Mouse (Mus musculus): Measurements from ENCODE around the gene Olfr209. TPM values are rescaled to one million over a fixed set of nuclear protein-coding genes. Genes with fewer than 3 reads are reported as not detected.
"Not testable (repeated sequence)": the region's sequence is repeated elsewhere in the genome, so short reads cannot be mapped to it uniquely, and the experiment has no call there.

Olfr209 gene
- not detected in 2 replicates for polyA plus RNA-seq (2015; fragmentation: Nextera tagmentation; extraction: Ambion mirVana)

DNA sequence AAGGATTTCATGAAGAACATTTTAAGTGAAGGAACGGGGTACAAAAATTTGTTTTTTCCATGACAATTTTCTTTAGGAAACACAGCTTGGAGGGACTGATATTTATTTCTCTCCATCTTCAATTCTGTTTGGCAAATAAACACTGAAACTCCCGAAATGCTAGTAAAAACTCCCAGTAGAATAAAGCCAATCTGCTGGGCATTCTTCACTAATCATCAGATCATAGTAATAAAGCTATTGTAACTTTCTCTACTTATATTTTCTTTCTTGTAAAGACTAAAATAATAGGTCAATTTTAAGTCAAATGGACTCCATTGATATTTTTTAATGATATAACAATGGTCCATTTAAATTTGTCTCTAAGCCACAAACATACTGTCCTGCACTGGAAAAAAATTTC is at the start of gene Olfr209:
Gene Olfr209, minus strand, starts transcription at position 101 of the 400 bp plus-strand sequence.
- Histone ChIP-seq H3K4me1 (no peaks in the 10 kb centered on the region), H3K9ac (no peak within 1 kb of the TSS), H3K4me3 (no peak within 1 kb of the TSS), H3K9me3 (no peaks in the 10 kb centered on the region), H3K27me3 (no peaks in the 10 kb centered on the region), H3K36me3 (no peaks in the 10 kb centered on the region), H3K4me2 (no peak within 1 kb of the TSS), H3K27ac (no peak within 1 kb of the TSS)
- no peak for ATAC-seq (ENCODE audit: borderline replicate concordance, extremely low read depth, low FRiP score, low TSS enrichment)
- whole genome bisulfite sequencing = 67% methylated on average over 2 of the region's 2 CpGs

DNA sequence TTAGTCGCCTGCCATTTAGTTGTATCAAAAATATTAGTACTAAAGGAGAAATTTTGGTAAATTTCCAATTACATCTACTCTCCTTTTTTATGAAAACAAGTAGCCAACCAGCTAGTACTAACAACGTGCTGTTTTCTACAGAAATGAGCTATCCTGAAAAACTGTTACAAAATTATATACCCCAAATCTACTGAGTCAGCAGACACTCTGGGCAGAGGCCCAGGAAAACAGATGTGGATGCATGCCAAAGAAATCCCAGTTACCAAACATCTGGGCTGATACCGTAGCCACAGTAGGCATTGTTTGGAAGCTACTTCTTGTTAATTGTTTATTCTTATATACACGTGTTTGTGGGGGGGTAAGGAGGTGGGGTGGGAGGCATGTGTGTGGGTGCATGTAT is 49.7 kb upstream of the Olfr209 start:
- Histone ChIP-seq H3K27me3 (no peaks in the 10 kb centered on the region), H3K36me3 (no peaks in the 10 kb centered on the region), H3K4me3 (no peak overlapping the region), H3K4me1 (no peaks in the 10 kb centered on the region), H3K27ac (no peak overlapping the region), H3K9ac (no peak overlapping the region), H3K4me2 (no peak overlapping the region), H3K9me3 (no peaks in the 10 kb centered on the region)
- no peak for ATAC-seq (ENCODE audit: borderline replicate concordance, extremely low read depth, low FRiP score, low TSS enrichment)
- 30% methylated on average over 4 of the region's 4 CpGs for WGBS

DNA sequence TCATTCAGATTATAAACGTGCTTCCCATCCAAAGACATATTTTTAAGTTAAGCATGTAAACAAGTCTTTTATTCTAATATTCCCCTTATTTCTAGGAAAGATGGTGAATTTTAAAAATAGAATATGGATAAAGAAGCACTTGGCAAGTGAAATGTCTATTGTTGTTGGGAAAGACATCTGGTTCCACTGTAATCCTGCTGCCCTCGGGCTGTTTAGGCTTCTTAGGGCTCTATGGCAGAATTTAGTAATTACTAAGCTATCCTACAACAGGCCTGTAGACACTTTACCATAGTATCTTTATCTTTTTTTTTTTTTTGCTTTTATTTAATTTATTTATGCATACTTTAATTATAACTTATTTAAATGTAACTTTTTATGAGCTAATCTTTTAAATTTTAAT is 46.0 kb upstream of the Olfr209 start:
- H3K9me3 ChIP-seq = no peaks in the 10 kb centered on the region

DNA sequence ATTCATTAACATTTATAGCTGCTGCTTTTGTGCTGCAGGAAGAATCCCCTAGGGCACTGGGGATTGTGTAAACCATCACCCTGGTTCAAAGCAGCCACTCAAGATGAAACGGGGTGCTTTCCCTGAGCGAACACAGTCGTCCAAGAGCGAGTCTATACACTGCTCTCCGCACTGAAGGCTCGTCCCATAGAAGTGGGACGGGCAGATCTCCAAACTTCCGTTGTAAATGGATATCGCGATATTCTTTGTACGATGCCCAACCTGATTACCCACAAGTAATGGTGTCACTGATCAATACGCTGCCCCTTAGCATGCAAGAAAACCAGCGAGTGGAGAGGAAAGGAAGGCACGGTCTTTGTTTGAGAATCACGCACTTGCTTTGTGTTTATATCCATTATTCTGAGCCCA is 45.6 kb upstream of the Olfr209 start:
- Histone ChIP-seq H3K27ac (no peak overlapping the region), H3K4me1 (no peaks in the 10 kb centered on the region), H3K4me3 (no peak overlapping the region), H3K27me3 (no peaks in the 10 kb centered on the region), H3K36me3 (no peaks in the 10 kb centered on the region), H3K9ac (no peak overlapping the region), H3K4me2 (no peak overlapping the region), H3K9me3 (no peaks in the 10 kb centered on the region)
- ATAC-seq (ENCODE audit: borderline replicate concordance, extremely low read depth, low FRiP score, low TSS enrichment) = no peak
- WGBS = 78% methylated on average over 15 of the region's 15 CpGs

More for the DNA sequence above, 46.0 kb upstream of the Olfr209 start:
- WGBS = 61% methylated on average over 2 of the region's 2 CpGs
- Histone ChIP-seq H3K36me3 (no peaks in the 10 kb centered on the region), H3K4me3 (no peak overlapping the region), H3K4me2 (no peak overlapping the region), H3K4me1 (no peaks in the 10 kb centered on the region), H3K27ac (no peak overlapping the region), H3K27me3 (no peaks in the 10 kb centered on the region), H3K9ac (no peak overlapping the region)
- no peak for ATAC-seq (ENCODE audit: borderline replicate concordance, extremely low read depth, low FRiP score, low TSS enrichment)

DNA sequence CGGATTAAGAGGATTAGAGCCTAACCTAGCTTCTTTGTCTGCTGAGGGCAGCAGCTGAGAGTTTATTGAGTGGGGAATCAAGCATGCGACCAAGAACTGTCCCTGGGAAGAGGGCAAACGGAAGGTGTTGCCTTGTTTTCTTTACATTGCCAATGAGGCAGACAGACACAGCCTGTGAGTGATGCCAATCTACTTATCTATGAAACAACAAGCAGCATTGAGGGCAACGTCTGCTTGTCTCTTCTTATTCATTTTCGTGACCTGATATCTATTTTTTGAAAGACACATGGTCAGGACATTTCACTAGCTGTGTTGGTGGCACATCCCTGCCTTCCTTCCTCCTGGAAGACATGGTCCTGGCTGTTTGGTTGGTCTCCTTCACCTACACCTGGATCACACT is 43.2 kb upstream of the Olfr209 start, which contains the start of gene Gabrr3:
Gene Gabrr3, plus strand, starts transcription at position 301 of the 400 bp plus-strand sequence.
- no peak within 1 kb of the TSS for H3K9ac ChIP-seq
- no peak for ATAC-seq (ENCODE audit: borderline replicate concordance, extremely low read depth, low FRiP score, low TSS enrichment)
- H3K36me3 ChIP-seq = no peaks in the 10 kb centered on the region
- no peak within 1 kb of the TSS for H3K4me2 ChIP-seq
- H3K4me3 ChIP-seq = no peak within 1 kb of the TSS
- no peaks in the 10 kb centered on the region for H3K4me1 ChIP-seq
- H3K27ac ChIP-seq = no peak within 1 kb of the TSS
- 59% methylated on average over 5 of the region's 5 CpGs for WGBS
- no peaks in the 10 kb centered on the region for H3K27me3 ChIP-seq
- no peaks in the 10 kb centered on the region for H3K9me3 ChIP-seq

DNA sequence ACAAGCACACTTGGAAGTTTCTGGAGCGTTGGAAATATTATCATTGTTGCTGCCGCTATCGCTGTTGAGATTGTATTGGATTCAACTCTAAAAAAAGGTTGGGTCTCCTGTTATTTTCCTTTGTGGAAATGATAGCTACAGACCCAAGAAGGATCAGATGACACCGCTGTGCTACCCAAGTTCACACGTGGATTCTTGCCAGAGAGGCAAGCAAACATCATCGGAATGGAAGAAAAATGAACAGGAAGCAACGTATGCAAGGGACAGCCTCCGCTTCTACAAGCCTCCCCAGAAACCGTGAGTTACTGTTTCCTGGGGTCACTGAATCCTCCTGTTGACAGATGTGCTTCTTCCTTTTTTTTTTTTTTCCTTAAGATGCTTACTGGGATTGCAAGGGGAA is 41.0 kb upstream of the Olfr209 start:
- no peak for ATAC-seq (ENCODE audit: borderline replicate concordance, extremely low read depth, low FRiP score, low TSS enrichment)
- Histone ChIP-seq H3K9me3 (no peaks in the 10 kb centered on the region), H3K36me3 (no peaks in the 10 kb centered on the region), H3K4me1 (no peaks in the 10 kb centered on the region), H3K4me2 (no peak overlapping the region), H3K4me3 (no peak overlapping the region), H3K27ac (no peak overlapping the region), H3K9ac (no peak overlapping the region), H3K27me3 (no peaks in the 10 kb centered on the region)
- WGBS = 45% methylated on average over 9 of the region's 9 CpGs

DNA sequence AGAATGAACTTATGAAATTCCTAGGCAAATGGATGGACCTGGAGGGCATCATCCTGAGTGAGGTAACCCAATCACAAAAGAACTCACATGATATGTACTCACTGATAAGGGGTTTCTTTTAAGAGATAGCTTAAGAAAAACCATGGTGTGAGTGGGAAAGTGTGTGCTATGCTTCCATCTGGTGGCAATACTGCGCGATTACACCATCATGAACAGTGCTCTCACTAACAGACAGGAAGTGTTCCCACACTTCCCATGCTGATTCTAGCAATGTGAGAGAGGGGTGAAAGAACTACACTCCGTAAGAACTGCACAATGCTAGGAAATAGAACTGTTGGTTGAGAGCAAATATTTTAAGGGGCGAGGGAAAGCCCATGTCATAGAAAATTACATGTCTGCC is 39.9 kb upstream of the Olfr209 start:
- H3K4me1 ChIP-seq = no peaks in the 10 kb centered on the region
- H3K36me3 ChIP-seq = no peaks in the 10 kb centered on the region
- no peak overlapping the region for H3K4me2 ChIP-seq
- 7% methylated on average over 4 of the region's 4 CpGs for WGBS
- H3K9me3 ChIP-seq = no peaks in the 10 kb centered on the region
- peak; percentile 49; the same call in 1 of the 2 replicates for ATAC-seq (ENCODE audit: borderline replicate concordance, extremely low read depth, low FRiP score, low TSS enrichment)
- H3K4me3 ChIP-seq = no peak overlapping the region
- no peaks in the 10 kb centered on the region for H3K27me3 ChIP-seq
- no peak overlapping the region for H3K9ac ChIP-seq
- no peak overlapping the region for H3K27ac ChIP-seq

DNA sequence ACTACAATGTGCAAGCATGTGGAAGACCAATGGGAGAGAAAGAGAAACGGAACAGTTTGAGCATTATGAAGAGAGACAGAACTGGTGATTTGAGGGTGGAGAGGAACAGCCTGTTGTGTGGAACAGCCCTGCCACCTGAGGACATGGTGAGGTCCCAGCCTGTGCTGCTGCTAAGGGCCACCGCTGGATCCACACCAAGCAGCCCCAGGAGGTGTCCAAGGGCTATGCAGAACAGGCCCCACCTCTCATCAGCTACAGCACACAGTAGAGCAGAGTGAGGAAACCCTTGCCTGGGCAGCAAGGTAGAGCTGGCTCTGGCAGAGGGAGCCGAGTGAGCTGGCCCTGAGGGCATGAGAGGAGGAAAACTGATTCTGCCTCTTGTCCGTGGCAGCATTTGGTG is 38.2 kb upstream of the Olfr209 start:
- Histone ChIP-seq H3K36me3 (no peaks in the 10 kb centered on the region), H3K27me3 (no peaks in the 10 kb centered on the region), H3K4me1 (no peaks in the 10 kb centered on the region), H3K9ac (no peak overlapping the region), H3K9me3 (no peaks in the 10 kb centered on the region), H3K27ac (no peak overlapping the region), H3K4me3 (no peak overlapping the region), H3K4me2 (no peak overlapping the region)
- WGBS = 70% methylated on average over 4 of the region's 4 CpGs
- no peak for ATAC-seq (ENCODE audit: borderline replicate concordance, extremely low read depth, low FRiP score, low TSS enrichment)

DNA sequence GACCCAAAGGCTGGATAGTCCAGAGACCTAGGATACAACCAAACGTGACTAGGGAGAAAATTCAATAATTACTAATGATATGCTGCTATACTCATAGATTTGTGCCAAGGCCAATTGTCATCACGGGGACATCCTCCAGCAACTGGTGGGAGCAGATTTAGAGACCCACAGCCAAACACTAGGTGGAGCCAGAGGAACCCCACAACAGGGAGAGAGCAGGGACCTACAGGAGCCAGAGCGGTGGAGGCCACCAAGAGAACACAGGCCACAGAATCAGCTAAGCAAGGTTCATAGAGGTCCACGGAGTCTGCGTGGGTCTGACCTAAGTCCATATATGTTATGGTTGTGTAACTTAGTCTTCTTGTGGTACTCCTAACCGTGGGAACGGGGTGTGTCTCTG is 37.3 kb upstream of the Olfr209 start:
- WGBS = 72% methylated on average over 7 of the region's 7 CpGs
- ATAC-seq (ENCODE audit: borderline replicate concordance, extremely low read depth, low FRiP score, low TSS enrichment) = no peak

DNA sequence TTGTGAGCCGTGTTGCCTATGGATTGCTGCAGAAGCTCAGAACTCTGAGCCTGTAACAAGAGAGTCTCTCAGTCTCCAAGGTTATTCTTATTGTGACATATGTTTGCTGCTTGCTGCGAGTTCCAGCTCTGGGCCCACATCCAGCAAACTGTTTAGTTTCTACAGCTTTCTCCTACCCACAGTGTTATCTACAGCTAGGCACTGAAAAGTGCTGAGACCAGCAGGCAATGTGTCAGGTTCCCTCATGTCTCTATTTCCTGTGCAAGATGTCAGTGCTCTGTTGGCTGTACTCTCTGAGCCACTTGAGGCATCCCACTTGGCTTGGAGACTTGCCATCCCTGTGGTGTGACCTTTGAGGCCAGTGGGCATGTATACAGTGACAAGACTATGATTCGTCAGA is 29.5 kb upstream of the Olfr209 start:
- ATAC-seq (ENCODE audit: borderline replicate concordance, extremely low read depth, low FRiP score, low TSS enrichment) = peak; percentile 52; the same call in 1 of the 2 replicates
- no peak overlapping the region for H3K27ac ChIP-seq
- H3K4me1 ChIP-seq = no peaks in the 10 kb centered on the region
- H3K4me3 ChIP-seq = no peak overlapping the region
- H3K36me3 ChIP-seq = no peaks in the 10 kb centered on the region
- 51% methylated on average over 3 of the region's 3 CpGs for WGBS
- no peaks in the 10 kb centered on the region for H3K27me3 ChIP-seq
- H3K9ac ChIP-seq = no peak overlapping the region
- no peaks in the 10 kb centered on the region for H3K9me3 ChIP-seq
- H3K4me2 ChIP-seq = no peak overlapping the region

More for the DNA sequence above, 37.3 kb upstream of the Olfr209 start:
- Histone ChIP-seq H3K36me3 (no peaks in the 10 kb centered on the region), H3K4me2 (no peak overlapping the region), H3K4me1 (no peaks in the 10 kb centered on the region), H3K4me3 (no peak overlapping the region), H3K9me3 (no peaks in the 10 kb centered on the region), H3K27ac (no peak overlapping the region), H3K27me3 (no peaks in the 10 kb centered on the region), H3K9ac (no peak overlapping the region)

DNA sequence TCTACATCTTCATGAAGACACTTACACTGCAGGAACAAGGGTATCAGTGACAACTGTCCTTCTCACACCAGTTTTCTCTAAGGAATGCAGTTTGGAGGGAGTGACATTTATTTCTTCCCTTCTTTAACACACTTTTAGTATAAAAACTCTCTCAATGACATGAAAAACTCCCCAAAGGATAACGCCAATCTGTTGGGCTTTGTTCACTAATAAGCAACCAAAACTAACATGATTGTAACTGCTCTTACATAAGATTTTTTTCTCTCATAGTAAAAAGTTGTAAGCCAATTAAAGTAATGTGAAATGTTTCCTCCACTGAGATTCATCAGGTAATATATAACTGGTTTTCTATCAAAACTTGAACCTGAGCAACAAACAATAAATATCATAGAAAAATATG is 14.6 kb downstream of the Olfr209 start, which contains the start of gene Olfr206:
Gene Olfr206, minus strand, starts transcription at position 101 of the 400 bp plus-strand sequence.
- Histone ChIP-seq H3K9ac (no peak within 1 kb of the TSS), H3K4me3 (no peak within 1 kb of the TSS), H3K9me3 (no peaks in the 10 kb centered on the region), H3K4me2 (no peak within 1 kb of the TSS), H3K36me3 (no peaks in the 10 kb centered on the region), H3K27me3 (no peaks in the 10 kb centered on the region), H3K4me1 (no peaks in the 10 kb centered on the region), H3K27ac (no peak within 1 kb of the TSS)
- ATAC-seq (ENCODE audit: borderline replicate concordance, extremely low read depth, low FRiP score, low TSS enrichment) = no peak
- 83% methylated on average over 1 of the region's 1 CpGs for WGBS

DNA sequence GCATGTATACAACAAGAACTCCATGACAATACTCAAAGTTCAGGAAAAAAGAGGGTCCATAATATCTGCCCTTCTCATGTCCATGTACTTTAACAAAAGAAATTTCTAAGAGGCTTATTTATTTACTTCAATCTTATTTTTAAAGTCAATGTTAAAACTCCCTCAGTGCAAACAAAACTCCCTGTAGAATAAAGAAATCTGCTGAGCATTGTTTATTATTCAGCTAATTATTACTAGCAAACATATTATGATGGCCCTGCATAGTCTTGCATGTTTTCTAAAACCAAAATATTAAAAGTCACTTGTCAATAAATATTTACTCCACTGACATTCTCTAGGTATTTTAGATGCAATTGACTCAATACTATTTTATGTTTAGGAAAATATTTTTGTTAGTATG is 32.8 kb downstream of the Olfr209 start, which contains the start of gene Olfr205:
Gene Olfr205, minus strand, starts transcription at position 101 of the 400 bp plus-strand sequence.
- no peak for ATAC-seq (ENCODE audit: borderline replicate concordance, extremely low read depth, low FRiP score, low TSS enrichment)

DNA sequence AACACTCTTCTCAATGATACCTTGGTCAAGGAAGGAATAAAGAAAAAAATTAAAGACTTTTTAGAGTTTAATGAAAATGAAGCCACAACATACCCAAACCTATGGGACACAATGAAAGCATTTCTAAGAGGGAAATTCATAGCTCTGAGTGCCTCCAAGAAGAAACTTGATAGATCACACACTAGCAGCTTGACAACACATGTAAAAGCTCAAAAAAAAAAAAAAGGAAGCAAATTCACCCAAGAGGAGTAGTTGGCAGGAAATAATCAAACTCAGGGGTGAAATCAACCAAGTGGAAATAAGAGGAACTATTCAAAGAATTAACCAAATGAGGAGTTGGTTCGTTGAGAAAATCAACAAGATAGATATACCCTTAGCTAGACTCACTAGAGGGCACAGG is 40.5 kb downstream of the Olfr209 start:
- not testable (repeated sequence) for H3K9ac ChIP-seq; H3K4me3 ChIP-seq; H3K4me2 ChIP-seq; H3K9me3 ChIP-seq; H3K27me3 ChIP-seq; ATAC-seq (ENCODE audit: borderline replicate concordance, extremely low read depth, low FRiP score, low TSS enrichment); H3K4me1 ChIP-seq; H3K27ac ChIP-seq; H3K36me3 ChIP-seq
- WGBS = 39% methylated on average over 1 of the region's 1 CpGs

More for the DNA sequence above, 32.8 kb downstream of the Olfr209 start, which contains the start of gene Olfr205:
- no peak within 1 kb of the TSS for H3K4me3 ChIP-seq
- no peaks in the 10 kb centered on the region for H3K36me3 ChIP-seq
- H3K9me3 ChIP-seq = no peaks in the 10 kb centered on the region
- no peaks in the 10 kb centered on the region for H3K4me1 ChIP-seq
- H3K9ac ChIP-seq = no peak within 1 kb of the TSS
- H3K4me2 ChIP-seq = no peak within 1 kb of the TSS
- no peaks in the 10 kb centered on the region for H3K27me3 ChIP-seq
- no peak within 1 kb of the TSS for H3K27ac ChIP-seq

All from lung, embryonic 15.5 days (tissue).